Mouse (Mus musculus) right cerebral cortex, postnatal 10 days (tissue): ENCODE measurements around the gene Tcea3.

Experiments used
- DNase-seq, 2 experiments: peaks; one replicate each; pipeline ENCODE4 v3.0.0; 2021; ENCODE audit warnings: low spot score in 2 of 2

The Tcea3 gene

DNA sequence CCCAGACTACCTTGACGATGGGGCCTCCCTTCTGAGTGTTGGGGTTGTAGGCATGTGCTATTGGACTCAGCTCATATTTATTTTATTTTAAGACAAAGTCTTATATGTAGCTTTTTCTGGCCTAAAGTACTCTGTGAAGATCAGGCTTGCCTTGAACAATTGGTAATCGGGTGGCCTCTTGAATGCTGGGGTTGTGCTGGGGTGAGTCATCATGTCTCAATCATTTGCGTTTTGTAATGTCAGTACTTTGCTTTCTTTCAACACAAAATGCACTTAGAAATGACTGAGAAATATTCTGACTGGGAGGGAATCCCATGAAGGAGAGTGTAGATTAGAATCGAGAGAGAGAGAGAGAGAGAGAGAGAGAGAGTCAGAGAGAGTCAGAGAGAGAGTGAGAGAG is 72.5 kb downstream of the Tcea3 start:
- DNase-seq: no peak

DNA sequence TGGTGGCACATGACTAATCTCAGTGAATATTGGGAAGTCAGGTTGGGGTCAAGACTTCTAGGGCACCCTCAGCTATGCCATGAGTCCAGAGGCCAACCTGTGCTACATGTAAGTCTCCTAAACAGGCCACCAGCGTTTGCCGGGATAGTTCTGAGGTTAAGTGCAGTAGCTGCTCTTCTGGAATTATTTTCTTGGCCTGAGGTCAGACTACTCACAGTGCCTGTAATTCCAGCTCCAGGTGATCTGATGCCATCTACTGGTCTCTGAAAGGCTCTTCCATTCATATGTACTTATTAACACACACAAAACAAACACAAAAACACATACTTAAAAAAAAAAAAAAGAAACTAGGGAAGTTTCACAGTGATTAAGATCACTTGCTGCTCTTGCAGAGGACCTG is 76.7 kb downstream of the Tcea3 start:
- DNase-seq: no peak
